Mouse (Mus musculus) small intestine, adult 2 months (tissue): ENCODE measurements at regions not wholly inside any gene's neighbourhood (a gene's known extent, or its start where the extent isn't known, plus 50 kb on each side); places are given as distances from the start of the nearest gene placed in this dataset.

Experiments
- CTCF ChIP-seq: fragments of 200-500 bp; IDR thresholded peaks from 2 replicates; pipeline ENCODE4 v1.5.1; 2012; ENCODE audit warnings: low read depth, mild to moderate bottlenecking, control low read depth, inconsistent platforms, low read length, moderate library complexity, mixed read lengths; ENCODE audit not compliant: insufficient replicate concordance, insufficient read length; ENCODE audit errors: extremely low read depth
- POLR2A ChIP-seq: fragments of 200-500 bp; IDR thresholded peaks from 2 replicates; pipeline ENCODE4 v1.6.1; 2012; ENCODE audit warnings: low read depth, mild to moderate bottlenecking, control low read depth, inconsistent platforms, low read length, moderate library complexity

GRCm38 (mm10) chr13:28450699-28451445, 193.5 kb downstream of the Gm11361 start:
- TF ChIP-seq CTCF = no peak
- no peak for TF ChIP-seq POLR2A
